Mouse (Mus musculus) liver, adult 2 months (tissue): ENCODE measurements around the gene Tnpo2.

Experiments used
- CTCF ChIP-seq: fragments of 200-500 bp; IDR thresholded peaks from 2 replicates; pipeline ENCODE4 v1.5.1; 2011; ENCODE audit warnings: low read depth, low read length, control low read depth
- POLR2A ChIP-seq: fragments of 200-500 bp; IDR thresholded peaks from 2 replicates; pipeline ENCODE4 v1.6.1; 2011; ENCODE audit warnings: low read length, control low read depth; ENCODE audit not compliant: insufficient read depth; ENCODE audit errors: extremely low read depth

GRCm38 (mm10) chr8:85067155-85067554 lies 30.4 kb downstream of the Tnpo2 start:
- TF ChIP-seq POLR2A, result no peak
- TF ChIP-seq CTCF, result no peak
